Mouse (Mus musculus) liver, embryonic 14.5 days (tissue): ENCODE data around the gene Eya2.

Experiments used
- CTCF ChIP-seq: IDR thresholded peaks from 2 replicates; pipeline ENCODE4 v1.5.1; 2016; ENCODE audit warnings: antibody characterized with exemption, low read depth, control low read depth
- EP300 ChIP-seq: IDR thresholded peaks from 2 replicates; pipeline ENCODE4 v1.6.1; 2016; ENCODE audit warnings: antibody characterized with exemption, low read depth

GRCm38 (mm10) chr2:165566898-165567297 lies 27.9 kb upstream of the Eya2 start:
- TF ChIP-seq CTCF (no peak), EP300 (no peak)
